Mouse (Mus musculus): ENCODE measurements around the gene Serpina6. TPM values are rescaled to one million over a fixed set of nuclear protein-coding genes. Genes with fewer than 3 reads are reported as not detected.

The Serpina6 gene
- total RNA-seq (2023) = not detected

DNA sequence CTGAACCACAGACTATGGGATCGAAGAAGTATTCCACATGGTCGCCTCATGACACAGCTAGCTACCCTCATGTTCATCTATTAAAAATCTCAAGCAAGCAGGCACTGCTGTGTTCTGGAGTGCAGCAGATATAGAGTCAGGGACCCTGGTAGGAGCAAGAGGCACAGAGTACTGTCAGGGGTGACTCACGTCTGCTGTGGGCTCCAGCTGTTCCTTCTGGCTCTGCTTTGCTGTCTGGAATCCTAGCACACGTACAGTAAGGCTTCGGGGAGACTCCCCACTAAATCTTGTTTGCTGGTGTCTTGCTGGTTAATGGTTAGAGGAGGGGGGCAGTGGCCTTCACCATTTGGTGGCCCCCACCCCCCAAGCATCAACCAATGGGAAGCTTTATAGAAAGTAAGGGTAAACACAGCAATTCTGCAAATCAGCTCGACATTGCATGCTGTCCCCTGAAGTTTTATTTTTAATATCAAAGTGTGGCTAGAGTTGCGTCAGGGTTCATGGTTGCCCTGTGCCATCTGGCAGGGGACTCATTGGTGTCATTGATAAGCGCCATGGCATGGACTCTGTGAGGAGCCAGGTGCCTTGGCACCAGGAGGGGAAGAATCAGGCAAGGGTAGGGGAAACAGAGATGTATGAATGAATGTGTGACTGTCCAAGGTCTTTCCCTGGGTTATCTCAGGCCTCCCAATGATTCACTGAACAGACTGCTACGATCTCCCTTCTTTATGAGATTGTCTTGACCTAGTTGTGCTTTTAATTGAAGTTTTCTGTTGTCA is at the start of gene Serpina6:
Gene Serpina6, minus strand, starts transcription at position 365 of the 779 bp plus-strand sequence.

DNA sequence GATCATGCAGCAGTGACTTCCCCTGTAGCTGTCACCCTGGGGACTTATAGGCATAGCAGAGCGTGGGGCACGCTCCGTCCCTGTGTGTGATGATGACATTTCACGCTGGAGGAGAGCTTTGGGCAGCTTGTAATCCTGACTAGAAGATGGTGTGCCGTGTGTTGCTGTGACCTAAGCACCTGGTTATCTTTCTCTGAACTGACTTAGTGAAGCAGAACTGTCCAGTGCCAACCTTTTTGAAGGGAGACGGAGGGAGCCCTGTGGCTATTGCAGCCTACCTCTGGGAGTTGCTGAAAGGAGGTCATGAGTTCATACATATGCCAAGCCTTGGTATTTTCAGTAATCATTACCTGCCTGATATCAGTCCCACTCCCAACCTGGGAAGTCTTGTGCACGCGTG is 38.4 kb upstream of the Serpina6 start, which contains the start of gene Serpina1f:
Gene Serpina1f, minus strand, starts transcription at position 101 of the 400 bp plus-strand sequence.

DNA sequence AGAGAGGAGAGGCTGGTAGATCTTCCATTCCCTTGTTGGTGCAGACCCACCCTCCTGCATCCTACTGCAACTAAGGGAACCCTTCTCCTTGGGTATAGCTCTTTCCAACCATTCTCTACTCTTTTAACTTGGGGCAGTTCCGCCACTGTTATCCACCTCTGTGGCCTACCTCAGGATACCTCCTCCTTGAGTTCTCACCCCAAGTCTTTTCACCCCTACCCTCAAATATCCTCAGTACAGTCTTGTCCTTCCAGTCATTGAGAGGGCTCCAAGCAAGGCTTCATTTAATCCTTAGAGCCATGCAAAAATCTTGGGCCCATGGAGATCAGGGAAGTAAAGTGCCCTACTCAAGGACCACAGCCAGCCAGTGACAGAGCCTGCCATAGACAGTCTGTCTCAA is 19.0 kb upstream of the Serpina6 start, which contains the start of gene Serpina16:
Gene Serpina16, minus strand, starts transcription at position 101 of the 400 bp plus-strand sequence.

DNA sequence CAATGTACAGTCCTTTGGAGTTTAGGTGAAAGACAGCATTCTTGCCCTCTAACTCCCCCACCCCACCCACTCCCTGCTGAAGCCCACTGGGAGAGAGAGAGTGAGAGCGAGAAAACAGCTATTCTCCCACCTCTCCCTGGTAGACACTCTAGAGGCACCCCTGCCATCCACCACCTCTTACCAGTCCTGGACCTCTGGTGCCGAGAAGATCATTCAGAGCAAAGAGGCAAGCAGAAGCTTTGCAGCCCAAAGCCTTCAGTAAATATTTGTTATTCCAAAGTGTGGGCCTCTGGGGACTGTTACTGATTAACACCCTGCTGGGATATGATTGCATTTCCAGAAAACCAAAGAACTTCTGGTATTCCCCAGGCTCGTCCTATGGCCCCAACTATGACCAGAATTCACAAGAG is 25.8 kb downstream of the Serpina6 start, which contains the start of gene Serpina10:
Gene Serpina10, minus strand, starts transcription at position 242 of the 410 bp plus-strand sequence.

Other genes with a start within 250 kb of the Serpina6 start
- gene 9330161L09Rik, start 249.4 kb downstream of the Serpina6 start, total RNA-seq (2023) = 10 to 100 TPM in 1 of 2 experiments, 1 to 10 TPM in 1; 8.2 to 11.0 TPM
- gene Ddx24, start 231.4 kb downstream of the Serpina6 start, total RNA-seq (2023) = 100 to 1,000 TPM; 196 to 208 TPM
- gene Ifi27, start 223.0 kb downstream of the Serpina6 start, total RNA-seq (2023) = 100 to 1,000 TPM in 1 of 2 experiments, 10 to 100 TPM in 1; 85.5 to 107 TPM
- gene Ifi27l2a, start 213.5 kb downstream of the Serpina6 start, total RNA-seq (2023) = 100 to 1,000 TPM; 143 to 206 TPM
- gene Ifi27l2b, start 200.0 kb downstream of the Serpina6 start, total RNA-seq (2023) = not detected
- under 1 TPM in 1 of 2 experiments, not detected in 1; 0.26 TPM for gene Ppp4r4, start 124.9 kb downstream of the Serpina6 start, total RNA-seq (2023)
- gene Serpina10, start 25.8 kb downstream of the Serpina6 start, total RNA-seq (2023) = not detected
- not detected for gene Serpina16, start 18.9 kb upstream of the Serpina6 start, total RNA-seq (2023)
- not detected for gene Serpina1f, start 38.3 kb upstream of the Serpina6 start, total RNA-seq (2023)
- not detected for gene Serpina1d, start 116.4 kb upstream of the Serpina6 start, total RNA-seq (2023)
- gene Serpina1b, start 173.2 kb upstream of the Serpina6 start, total RNA-seq (2023) = not detected
- not detected for gene Serpina1a, start 206.3 kb upstream of the Serpina6 start, total RNA-seq (2023)
- gene Serpina1c, start 247.7 kb upstream of the Serpina6 start, total RNA-seq (2023) = not detected